Mouse (Mus musculus) gastrocnemius, adult 8-10 months (tissue): ENCODE measurements around the gene Brca1. TPM values are rescaled to one million over a fixed set of nuclear protein-coding genes. Genes with fewer than 3 reads are reported as not detected.
"Not testable (repeated sequence)": the region's sequence is repeated elsewhere in the genome, so short reads cannot be mapped to it uniquely, and the experiment has no call there.

Experiments
- DNase-seq, 2 experiments: peaks; one replicate each; pipeline ENCODE4 v3.0.0; 2022; ENCODE audit warnings: low spot score in 2 of 2
- total RNA-seq, 4 experiments: library from RNA; stranded (reverse); gene quantifications; 2 replicates each; pipeline ENCODE4 v1.2.4; 2022

The Brca1 gene
- total RNA-seq: under 1 TPM in 2 of 4 experiments, not detected in 2; 0.07 to 0.11 TPM

- peak; percentile 78 to 83 for DNase-seq
Observed at GRCm38 (mm10) chr11:101551751-101552475, at the start of gene Brca1, which contains the start of gene Nbr1. TSS of gene Brca1 (minus strand) at chr11:101551955. TSS of gene Nbr1 (plus strand) at chr11:101552149.

GRCm38 (mm10) chr11:101599156-101599555 lies 47.4 kb upstream of the Brca1 start, which contains the start of gene Gm11634:
TSS of gene Gm11634 (minus strand) at chr11:101599256.
- no peak for DNase-seq

GRCm38 (mm10) chr11:101589989-101590624 lies 38.4 kb upstream of the Brca1 start:
- no peak for DNase-seq

GRCm38 (mm10) chr11:101589444-101589843 lies 37.7 kb upstream of the Brca1 start:
- peak in 1 of 2 experiments; percentile 12 for DNase-seq

GRCm38 (mm10) chr11:101588868-101589267 lies 37.1 kb upstream of the Brca1 start:
- DNase-seq: no peak

- DNase-seq: no peak
Observed at GRCm38 (mm10) chr11:101587676-101588075, 35.9 kb upstream of the Brca1 start.

GRCm38 (mm10) chr11:101585805-101586204 lies 34.0 kb upstream of the Brca1 start:
- no peak for DNase-seq

GRCm38 (mm10) chr11:101585031-101585430 lies 33.3 kb upstream of the Brca1 start:
- not testable (repeated sequence) for DNase-seq

GRCm38 (mm10) chr11:101583205-101583604 lies 31.4 kb upstream of the Brca1 start:
- no peak for DNase-seq

GRCm38 (mm10) chr11:101582054-101583035 lies 30.6 kb upstream of the Brca1 start, which contains the start of gene Tmem106a:
TSS of gene Tmem106a (plus strand) at chr11:101582242.
- DNase-seq: peak; percentile 23 to 33

- DNase-seq: no peak
Observed at GRCm38 (mm10) chr11:101581081-101581764, 29.5 kb upstream of the Brca1 start.

- DNase-seq: no peak
Observed at GRCm38 (mm10) chr11:101576116-101576515, 24.4 kb upstream of the Brca1 start.

- DNase-seq: no peak
Observed at GRCm38 (mm10) chr11:101568421-101568820, 16.7 kb upstream of the Brca1 start.

GRCm38 (mm10) chr11:101562391-101562790 lies 10.6 kb upstream of the Brca1 start:
- peak in 1 of 2 experiments; percentile 13 for DNase-seq

GRCm38 (mm10) chr11:101556954-101557353 lies 5.2 kb upstream of the Brca1 start:
- no peak for DNase-seq

- no peak for DNase-seq
Observed at GRCm38 (mm10) chr11:101556541-101556940, 4.8 kb upstream of the Brca1 start.

GRCm38 (mm10) chr11:101553354-101553930 lies 1.7 kb upstream of the Brca1 start:
- no peak for DNase-seq

GRCm38 (mm10) chr11:101552476-101553300 lies 933 bp upstream of the Brca1 start:
- peak; percentile 97 to 98 for DNase-seq

GRCm38 (mm10) chr11:101548526-101548925 lies 3.2 kb downstream of the Brca1 start:
- no peak for DNase-seq
